Mouse (Mus musculus) forebrain, postnatal 0 days (tissue): Measurements from ENCODE around the gene Adgrg2. TPM values are rescaled to one million over a fixed set of nuclear protein-coding genes. Genes with fewer than 3 reads are reported as not detected.

ENCODE experiments used
- ATAC-seq: fragments of 200-750 bp; cut with Nextera tagmentation; 2 replicates; pipeline ENCODE4 v1.8.0; 2017; ENCODE audit warnings: mild to moderate bottlenecking, moderate library complexity
- DNase-seq: peaks from one replicate; pipeline ENCODE4 v3.0.0-alpha.2; 2015
- H3K27ac ChIP-seq: fragments of 300-500 bp; sonication (generic); 2 replicates; pipeline ENCODE4 v1.5.1; 2014; ENCODE audit warnings: low read depth, mild to moderate bottlenecking, antibody characterized with exemption, low read length, moderate library complexity, mixed read lengths
- H3K27me3 ChIP-seq: fragments of 300-500 bp; sonication (generic); 2 replicates; pipeline ENCODE4 v1.6.1; 2014; ENCODE audit warnings: mild to moderate bottlenecking, low read length, mixed read lengths; ENCODE audit not compliant: insufficient read depth
- H3K36me3 ChIP-seq: fragments of 300-500 bp; sonication (generic); 2 replicates; pipeline ENCODE4 v1.6.1; 2014; ENCODE audit warnings: mild to moderate bottlenecking, moderate library complexity; ENCODE audit not compliant: insufficient read depth
- H3K4me1 ChIP-seq: fragments of 300-500 bp; sonication (generic); 2 replicates; pipeline ENCODE4 v1.6.1; 2014; ENCODE audit warnings: antibody characterized with exemption; ENCODE audit not compliant: insufficient read depth
- H3K4me2 ChIP-seq: fragments of 300-500 bp; sonication (generic); 2 replicates; pipeline ENCODE4 v1.6.1; 2014; ENCODE audit warnings: low read depth, mild to moderate bottlenecking, moderate library complexity
- H3K4me3 ChIP-seq: fragments of 300-500 bp; sonication (generic); 2 replicates; pipeline ENCODE4 v1.5.1; 2014; ENCODE audit warnings: low read depth, low read length, mixed read lengths
- H3K9ac ChIP-seq: fragments of 300-500 bp; sonication (generic); 2 replicates; pipeline ENCODE4 v1.6.1; 2014; ENCODE audit warnings: mild to moderate bottlenecking
- H3K9me3 ChIP-seq: fragments of 300-500 bp; sonication (generic); 2 replicates; pipeline ENCODE4 v1.6.1; 2016; ENCODE audit warnings: low read length
- CTCF ChIP-seq: sonication (generic); IDR thresholded peaks from 2 replicates; pipeline ENCODE4 v1.5.1; 2016; ENCODE audit warnings: antibody characterized with exemption, control low read depth, low read depth
- WGBS: fragments of 180-500 bp; shearing (Covaris S2); extraction: QIAGEN DNeasy Blood & Tissue Kit; methylation state at CpG from one replicate; pipeline ENCODE4 v1.1.7; 2014; 5-methylcytosine and 5-hydroxymethylcytosine counted together
- polyA plus RNA-seq: library from polyadenylated mRNA; unstranded; fragments of >200 nt; fragmentation: Nextera tagmentation; extraction: Ambion mirVana; gene quantifications from 2 replicates; pipeline ENCODE4 v1.2.1, GENCODE M21; 2015
- total RNA-seq: library from RNA; depleted of rRNA; stranded (reverse); fragments of >200 nt; gene quantifications from 2 replicates; pipeline ENCODE4 v1.2.3, GENCODE M21; 2014; rRNA removed

Adgrg2 gene
- total RNA-seq (1.6 and 2.0 TPM in 2 replicates), polyA plus RNA-seq (1.0 and 1.6 TPM in 2 replicates)

GRCm38 (mm10) chrX:160390464-160390956 is at the start of gene Adgrg2:
Adgrg2 (plus strand) TSS chrX:160390690.
- H3K27ac ChIP-seq, result no peak within 1 kb of the TSS
- no peaks in the 10 kb centered on the region for H3K9me3 ChIP-seq
- ATAC-seq, result peak; percentile 79
- DNase-seq, result peak; percentile 11
- H3K4me1 ChIP-seq, result no peaks in the 10 kb centered on the region
- H3K9ac ChIP-seq, result peak within 1 kb of the TSS; percentile 47
- no peak for TF ChIP-seq CTCF
- no peaks in the 10 kb centered on the region for H3K36me3 ChIP-seq
- H3K4me3 ChIP-seq, result peak within 1 kb of the TSS; percentile 44
- peak within 1 kb of the TSS; percentile 66 for H3K4me2 ChIP-seq
- no peaks in the 10 kb centered on the region for H3K27me3 ChIP-seq
- 21% methylated on average over 40 of the region's 42 CpGs for WGBS

DNA sequence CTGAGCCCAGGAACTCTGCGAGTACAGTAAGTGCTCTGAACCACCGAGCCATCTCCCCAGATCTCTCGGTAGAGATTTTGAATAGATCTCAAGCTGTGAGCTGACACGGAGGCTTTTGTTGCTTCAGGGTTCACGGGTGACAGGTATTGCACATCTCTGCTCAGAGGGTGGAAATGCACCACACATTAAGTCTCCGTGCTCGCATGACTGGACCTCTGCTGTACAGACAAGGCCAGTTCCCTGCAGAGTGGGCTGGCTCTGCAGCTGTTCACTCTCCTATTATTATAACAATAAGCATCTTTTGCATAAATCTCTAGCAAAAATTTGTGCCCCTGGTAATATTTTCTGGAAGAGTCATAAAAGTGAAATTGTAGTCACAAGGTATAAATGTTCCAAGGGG is 39.5 kb upstream of the Adgrg2 start:
- Histone ChIP-seq H3K9ac (no peak overlapping the region), H3K27me3 (no peaks in the 10 kb centered on the region), H3K27ac (no peak overlapping the region), H3K36me3 (no peaks in the 10 kb centered on the region), H3K4me3 (no peak overlapping the region), H3K9me3 (no peaks in the 10 kb centered on the region), H3K4me1 (no peaks in the 10 kb centered on the region), H3K4me2 (no peak overlapping the region)
- DNase-seq, result no peak
- TF ChIP-seq CTCF, result no peak
- no peak for ATAC-seq
- 41% methylated on average over 7 of the region's 7 CpGs for WGBS

DNA sequence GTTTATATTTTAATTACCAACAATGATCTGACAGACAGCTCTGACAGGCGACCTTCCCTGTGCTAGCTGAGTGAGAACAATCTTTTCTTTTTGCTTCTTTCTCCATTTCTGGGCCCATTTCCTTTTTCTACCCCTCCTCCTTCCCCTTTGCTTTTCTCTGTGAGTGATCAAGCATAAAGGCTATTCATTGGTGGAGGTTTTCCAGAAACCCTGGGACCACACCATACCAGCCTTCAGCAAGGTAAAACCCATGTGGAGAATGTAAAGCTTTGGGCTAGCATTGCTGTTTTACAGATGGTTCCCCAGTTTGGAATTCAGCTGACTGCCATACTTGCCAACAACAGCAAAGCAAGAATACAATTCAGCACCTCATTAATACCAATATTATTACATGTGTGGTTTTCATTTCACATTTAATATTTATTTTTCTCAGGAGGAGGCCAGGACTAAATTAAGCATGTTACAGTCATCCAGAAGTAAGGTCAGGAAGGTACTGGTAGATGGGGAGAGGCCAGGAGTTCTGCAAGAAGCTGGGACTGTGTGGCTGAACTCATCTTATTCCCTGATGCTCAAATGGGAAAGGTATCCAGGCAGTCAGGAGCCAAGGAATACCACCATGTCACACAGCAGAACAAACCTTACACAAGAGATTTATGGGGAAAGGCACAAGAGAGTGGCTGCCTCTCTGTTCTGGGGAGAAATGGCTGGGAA is 38.4 kb upstream of the Adgrg2 start:
- no peaks in the 10 kb centered on the region for H3K4me1 ChIP-seq

DNA sequence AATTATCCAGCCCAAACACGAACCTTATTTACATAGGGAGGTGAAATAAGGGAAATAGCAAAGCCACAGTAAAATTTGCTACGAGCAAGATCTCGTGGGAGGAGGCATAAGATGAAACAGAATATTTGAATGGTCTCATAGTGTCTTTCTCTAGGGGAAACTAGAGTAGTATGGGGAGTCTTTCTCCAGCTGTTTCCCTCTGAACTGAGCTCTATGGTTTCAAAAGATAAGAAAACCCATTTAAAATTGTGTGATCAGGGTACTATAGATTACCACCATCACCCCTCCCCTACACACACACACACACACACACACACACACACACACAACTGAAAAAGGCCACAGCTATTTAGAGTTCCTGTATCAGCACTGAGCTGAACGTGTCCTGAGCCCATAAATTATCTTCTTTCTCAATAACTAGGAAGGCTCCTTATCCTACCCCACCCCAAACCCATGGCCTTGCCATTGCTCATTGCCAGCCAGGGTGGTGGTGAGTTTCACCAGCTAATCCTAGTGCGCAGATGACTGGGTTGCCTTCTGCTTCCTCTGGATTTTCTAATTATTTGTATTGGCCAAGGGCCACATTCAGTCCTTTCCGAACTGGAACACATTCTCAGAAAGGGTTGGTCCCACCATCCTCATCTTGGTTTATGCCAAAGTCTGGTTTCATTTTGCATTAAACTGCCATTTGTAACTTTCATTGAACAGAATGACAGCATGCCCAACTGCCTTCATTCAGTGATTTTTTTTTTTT is 5.6 kb upstream of the Adgrg2 start:
- ATAC-seq, result no peak
- no peak overlapping the region for H3K9ac ChIP-seq
- H3K27ac ChIP-seq, result no peak overlapping the region
- no peaks in the 10 kb centered on the region for H3K27me3 ChIP-seq
- H3K4me2 ChIP-seq, result no peak overlapping the region
- H3K9me3 ChIP-seq, result no peaks in the 10 kb centered on the region
- WGBS, result 75% methylated on average over 6 of the region's 6 CpGs
- no peak overlapping the region for H3K4me3 ChIP-seq
- no peaks in the 10 kb centered on the region for H3K4me1 ChIP-seq
- no peak for TF ChIP-seq CTCF
- H3K36me3 ChIP-seq, result no peaks in the 10 kb centered on the region
- no peak for DNase-seq

More for the DNA sequence above, 38.4 kb upstream of the Adgrg2 start:
- Histone ChIP-seq H3K27me3 (no peaks in the 10 kb centered on the region), H3K27ac (no peak overlapping the region), H3K9ac (no peak overlapping the region), H3K4me2 (no peak overlapping the region), H3K36me3 (no peaks in the 10 kb centered on the region), H3K4me3 (no peak overlapping the region), H3K9me3 (no peaks in the 10 kb centered on the region)
- no peak for ATAC-seq
- DNase-seq, result no peak
- TF ChIP-seq CTCF, result no peak
- WGBS, result 22% methylated on average over 1 of the region's 1 CpGs

DNA sequence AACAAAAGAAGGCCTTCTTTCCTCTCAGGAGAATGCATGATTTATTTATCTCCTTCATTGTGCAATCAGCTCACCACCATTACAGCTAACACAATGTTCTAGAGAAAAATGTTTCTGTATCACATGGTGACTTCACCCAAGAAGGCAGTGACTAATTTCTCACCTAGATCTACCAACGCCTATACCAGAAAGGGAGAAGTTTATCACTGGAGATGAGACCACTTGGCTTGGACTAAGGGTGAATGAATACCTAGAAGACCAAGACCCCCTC is 5.1 kb upstream of the Adgrg2 start:
- no peaks in the 10 kb centered on the region for H3K27me3 ChIP-seq
- H3K9ac ChIP-seq, result no peak overlapping the region
- WGBS, result 86% methylated on average over 1 of the region's 1 CpGs
- H3K4me2 ChIP-seq, result no peak overlapping the region
- no peak overlapping the region for H3K4me3 ChIP-seq
- H3K27ac ChIP-seq, result no peak overlapping the region
- no peaks in the 10 kb centered on the region for H3K4me1 ChIP-seq
- H3K36me3 ChIP-seq, result no peaks in the 10 kb centered on the region
- ATAC-seq, result no peak
- no peak for TF ChIP-seq CTCF
- H3K9me3 ChIP-seq, result no peaks in the 10 kb centered on the region
- no peak for DNase-seq

- Histone ChIP-seq H3K27ac (no peak overlapping the region), H3K4me2 (no peak overlapping the region), H3K9me3 (no peaks in the 10 kb centered on the region), H3K9ac (no peak overlapping the region), H3K36me3 (no peaks in the 10 kb centered on the region), H3K27me3 (no peaks in the 10 kb centered on the region), H3K4me3 (no peak overlapping the region), H3K4me1 (no peaks in the 10 kb centered on the region)
- 85% methylated on average over 4 of the region's 4 CpGs for WGBS
- no peak for ATAC-seq
- no peak for TF ChIP-seq CTCF
- no peak for DNase-seq
These were observed 22.5 kb downstream of the Adgrg2 start for GRCm38 (mm10) chrX:160412930-160413453.

DNA sequence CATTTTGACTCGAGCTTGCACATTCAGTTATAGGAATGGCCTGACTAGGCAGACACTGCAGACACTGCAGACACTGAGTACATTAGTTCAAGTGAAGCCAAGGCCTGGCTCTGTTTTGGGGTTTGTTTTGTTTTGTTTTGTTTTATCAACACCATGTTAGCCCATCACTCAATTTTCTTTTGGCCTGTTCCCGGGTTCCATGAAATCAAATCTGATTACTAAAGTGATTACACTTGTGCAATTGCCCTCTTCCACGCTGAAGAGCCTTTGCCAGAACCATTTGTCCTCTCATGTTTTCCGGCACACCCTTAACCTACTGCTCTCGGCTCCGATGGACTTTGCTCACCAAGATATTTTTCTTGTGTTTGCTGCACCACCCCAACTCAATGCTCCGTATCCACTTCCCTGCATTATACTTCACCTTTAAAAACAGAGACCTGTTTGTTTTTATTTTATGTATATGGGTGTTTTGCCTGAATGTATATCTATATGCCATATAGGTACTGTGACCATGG is 23.4 kb downstream of the Adgrg2 start:
- Histone ChIP-seq H3K36me3 (no peaks in the 10 kb centered on the region), H3K9me3 (no peaks in the 10 kb centered on the region), H3K4me1 (no peaks in the 10 kb centered on the region), H3K4me2 (no peak overlapping the region), H3K27ac (no peak overlapping the region), H3K9ac (no peak overlapping the region), H3K4me3 (no peak overlapping the region), H3K27me3 (no peaks in the 10 kb centered on the region)
- 86% methylated on average over 7 of the region's 7 CpGs for WGBS
- DNase-seq (no peak), ATAC-seq (no peak)
- no peak for TF ChIP-seq CTCF
